Mouse (Mus musculus) cerebellum, adult 2 months (tissue): ENCODE results near the gene Mbd5.

Experiments used
- CTCF ChIP-seq: fragments of 200-500 bp; IDR thresholded peaks from 2 replicates; pipeline ENCODE4 v1.5.1; 2011; ENCODE audit warnings: low read depth, mild to moderate bottlenecking, control low read depth, low read length, moderate library complexity, borderline replicate concordance; ENCODE audit not compliant: insufficient read depth
- POLR2A ChIP-seq: fragments of 200-500 bp; IDR thresholded peaks from 2 replicates; pipeline ENCODE4 v1.6.1; 2011; ENCODE audit warnings: low read length, control low read depth, borderline replicate concordance; ENCODE audit not compliant: insufficient read depth

DNA sequence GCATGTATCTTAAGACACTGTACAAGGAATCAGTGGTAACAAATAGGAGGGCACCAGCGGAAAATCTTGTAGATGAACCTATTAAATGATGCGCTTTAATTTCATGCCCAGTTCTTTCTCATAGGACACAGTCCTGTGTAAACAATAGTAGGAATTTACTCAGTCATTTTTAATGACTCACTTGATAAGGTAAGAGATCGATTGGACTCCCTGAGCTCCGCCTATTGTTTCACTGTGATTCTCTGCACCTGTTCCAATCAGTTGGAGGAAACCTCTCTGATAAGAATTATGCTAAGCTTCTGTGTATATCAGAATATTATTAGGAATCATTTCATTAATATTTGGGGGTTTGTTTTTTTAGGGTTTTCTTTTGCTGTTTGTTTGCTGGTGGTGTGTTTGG lies 100.7 kb downstream of the Mbd5 start:
- no peak for TF ChIP-seq POLR2A
- no peak for TF ChIP-seq CTCF
